Mouse (Mus musculus): Measurements from ENCODE around the gene Fam78a. TPM values are rescaled to one million over a fixed set of nuclear protein-coding genes. Genes with fewer than 3 reads are reported as not detected.

The Fam78a gene
- polyA plus RNA-seq, 1 experiment, result 3.0 TPM

DNA sequence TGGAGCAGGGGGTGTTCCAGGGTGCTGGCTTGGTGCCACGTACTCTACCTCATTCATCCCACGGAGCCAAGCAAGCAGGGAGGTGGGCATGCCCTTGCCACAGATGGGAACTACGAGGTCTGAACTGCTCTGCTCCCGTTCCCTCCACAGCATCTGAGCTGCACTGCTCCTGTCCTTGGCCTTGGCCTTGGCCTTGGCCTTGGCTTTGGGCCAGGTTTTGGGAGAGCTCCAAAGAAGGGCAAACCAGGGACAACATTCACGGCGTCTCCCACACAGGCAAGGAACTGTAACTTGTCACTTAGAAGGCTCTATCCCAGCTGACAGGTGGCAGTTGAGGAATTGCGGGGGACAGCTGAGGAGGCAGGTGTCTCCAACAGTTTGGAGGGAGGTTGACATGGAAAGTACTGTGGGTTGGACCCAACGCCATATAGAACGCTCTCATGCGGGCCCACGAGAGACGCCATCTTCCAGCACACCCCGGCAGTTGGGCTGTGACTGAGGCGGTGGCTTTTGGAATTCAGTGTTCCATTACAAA, 5.4 kb downstream of the Fam78a start:
- Histone ChIP-seq H3K9ac (ENCODE audit: low read depth, poor library complexity, severe bottlenecking) (no peak overlapping the region), H3K4me1 (ENCODE audit: control insufficient read depth, insufficient read depth, low read length) (peaks cover 10% of the 10 kb centered on the region), H3K27me3 (ENCODE audit: control insufficient read depth, insufficient read depth, low read length, poor library complexity, severe bottlenecking) (no peaks in the 10 kb centered on the region; the same call in 1 of the 2 replicates), H3K9me3 (replicated peaks; ENCODE audit: control insufficient read depth, insufficient read depth, low read length, poor library complexity, severe bottlenecking) (no peaks in the 10 kb centered on the region), H3K27ac (ENCODE audit: insufficient read depth, low read length) (no peak overlapping the region; the same call in 1 of the 2 replicates), H3K36me3 (ENCODE audit: control insufficient read depth, insufficient read depth, low read length, poor library complexity, severe bottlenecking) (no peaks in the 10 kb centered on the region), H3K4me3 (ENCODE audit: low read depth, low read length) (no peak overlapping the region)
- TF ChIP-seq POLR2A (IDR thresholded peaks at IDR 0.05; ENCODE audit: insufficient read depth, low read length) (no peak), CTCF (IDR thresholded peaks at IDR 0.05; ENCODE audit: low read depth, low read length) (no peak)

DNA sequence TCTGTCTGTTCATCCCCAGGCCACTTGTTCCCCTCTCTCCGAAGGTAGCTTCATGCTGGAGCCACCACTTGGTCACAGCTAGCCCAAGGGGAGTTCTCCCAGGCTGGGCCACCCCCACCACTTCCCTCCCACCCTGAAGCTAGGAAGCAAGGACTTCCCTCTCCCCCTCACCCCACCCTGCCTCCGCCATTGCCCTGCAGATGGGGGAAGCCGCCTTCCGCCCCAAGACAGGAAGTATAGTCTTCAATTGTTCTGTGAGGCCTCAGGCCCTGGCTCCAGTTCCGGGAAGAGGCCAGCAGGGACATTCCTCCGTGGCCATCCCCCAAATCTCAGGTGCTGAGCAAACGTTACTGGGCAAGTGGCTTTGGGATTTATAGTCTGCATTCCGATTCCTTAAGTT, 6.1 kb downstream of the Fam78a start:
- peak overlapping the region; percentile 17; the same call in 1 of the 2 replicates for H3K4me3 ChIP-seq (ENCODE audit: low read depth, low read length)
- H3K27ac ChIP-seq (ENCODE audit: insufficient read depth, low read length), result peak overlapping the region; percentile 78
- TF ChIP-seq CTCF (IDR thresholded peaks at IDR 0.05; ENCODE audit: low read depth, low read length) (no peak), EP300 (IDR thresholded peaks at IDR 0.05; ENCODE audit: insufficient read depth, low read depth, low read length) (no peak), POLR2A (IDR thresholded peaks at IDR 0.05; ENCODE audit: insufficient read depth, low read length) (no peak)
- no peaks in the 10 kb centered on the region for H3K36me3 ChIP-seq (ENCODE audit: control insufficient read depth, insufficient read depth, low read length, poor library complexity, severe bottlenecking)
- H3K27me3 ChIP-seq (ENCODE audit: control insufficient read depth, insufficient read depth, low read length, poor library complexity, severe bottlenecking), result no peaks in the 10 kb centered on the region
- peak overlapping the region; percentile 41 for H3K9ac ChIP-seq (ENCODE audit: low read depth, poor library complexity, severe bottlenecking)
- peaks cover 10% of the 10 kb centered on the region for H3K4me1 ChIP-seq (ENCODE audit: control insufficient read depth, insufficient read depth, low read length)
- H3K9me3 ChIP-seq (replicated peaks; ENCODE audit: control insufficient read depth, insufficient read depth, low read length, poor library complexity, severe bottlenecking), result no peaks in the 10 kb centered on the region

DNA sequence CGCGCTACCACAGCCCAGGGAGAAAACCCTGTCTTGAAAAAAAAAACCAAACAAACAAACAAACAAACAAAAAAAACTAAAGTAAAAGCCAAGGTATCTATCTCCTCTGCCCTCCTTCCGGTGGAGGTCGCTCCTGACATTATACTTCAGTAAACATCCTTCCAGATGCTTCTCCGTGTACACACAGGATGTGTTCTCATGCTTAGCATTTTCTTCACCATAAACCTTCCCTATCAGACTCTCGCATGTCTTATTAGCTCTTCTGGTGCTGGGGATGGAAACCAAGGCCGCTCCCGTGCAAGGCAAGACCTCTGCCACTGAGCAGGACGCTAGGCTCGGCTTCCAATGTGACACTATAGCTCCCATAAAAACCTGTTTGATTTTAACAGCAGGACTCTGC, 6.9 kb downstream of the Fam78a start:
- no peak for TF ChIP-seq EP300 (IDR thresholded peaks at IDR 0.05; ENCODE audit: insufficient read depth, low read depth, low read length)
- no peak for TF ChIP-seq POLR2A (IDR thresholded peaks at IDR 0.05; ENCODE audit: insufficient read depth, low read length)
- no peak for TF ChIP-seq CTCF (IDR thresholded peaks at IDR 0.05; ENCODE audit: low read depth, low read length)
- H3K9me3 ChIP-seq (replicated peaks; ENCODE audit: control insufficient read depth, insufficient read depth, low read length, poor library complexity, severe bottlenecking), result no peaks in the 10 kb centered on the region
- H3K4me1 ChIP-seq (ENCODE audit: control insufficient read depth, insufficient read depth, low read length), result peaks cover 13% of the 10 kb centered on the region
- H3K27ac ChIP-seq (ENCODE audit: insufficient read depth, low read length), result peak overlapping the region; percentile 78
- H3K4me3 ChIP-seq (ENCODE audit: low read depth, low read length), result no peak overlapping the region
- peak overlapping the region; percentile 41 for H3K9ac ChIP-seq (ENCODE audit: low read depth, poor library complexity, severe bottlenecking)
- no peaks in the 10 kb centered on the region for H3K36me3 ChIP-seq (ENCODE audit: control insufficient read depth, insufficient read depth, low read length, poor library complexity, severe bottlenecking)
- no peaks in the 10 kb centered on the region for H3K27me3 ChIP-seq (ENCODE audit: control insufficient read depth, insufficient read depth, low read length, poor library complexity, severe bottlenecking)

DNA sequence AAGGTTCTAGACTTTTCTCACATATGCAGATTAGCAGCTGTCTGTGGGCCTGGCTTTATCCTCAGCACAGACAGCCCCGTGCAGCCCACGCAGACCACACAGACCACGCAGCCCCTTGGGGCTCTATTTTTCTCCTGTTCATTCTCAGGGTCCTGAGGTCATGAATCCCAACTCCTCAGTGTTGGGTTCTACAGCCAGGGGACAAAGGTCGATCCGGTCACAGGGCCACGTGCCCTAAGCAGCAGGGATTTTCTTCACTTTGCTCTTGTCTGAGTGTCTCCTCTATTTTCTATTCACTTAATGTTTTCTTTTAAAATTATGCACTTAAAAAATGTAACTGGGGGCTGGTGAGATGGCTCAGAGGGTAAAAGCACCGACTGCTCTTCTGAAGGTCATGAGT, 9.3 kb downstream of the Fam78a start:
- H3K4me3 ChIP-seq (ENCODE audit: low read depth, low read length), result no peak overlapping the region
- H3K9ac ChIP-seq (ENCODE audit: low read depth, poor library complexity, severe bottlenecking), result no peak overlapping the region
- no peaks in the 10 kb centered on the region for H3K9me3 ChIP-seq (replicated peaks; ENCODE audit: control insufficient read depth, insufficient read depth, low read length, poor library complexity, severe bottlenecking)
- 0 out of 2 replicates have a peak overlapping the region, but pooled peaks have one; percentile 16 for H3K27ac ChIP-seq (ENCODE audit: insufficient read depth, low read length)
- H3K27me3 ChIP-seq (ENCODE audit: control insufficient read depth, insufficient read depth, low read length, poor library complexity, severe bottlenecking), result no peaks in the 10 kb centered on the region
- no peaks in the 10 kb centered on the region for H3K36me3 ChIP-seq (ENCODE audit: control insufficient read depth, insufficient read depth, low read length, poor library complexity, severe bottlenecking)
- peaks cover 13% of the 10 kb centered on the region for H3K4me1 ChIP-seq (ENCODE audit: control insufficient read depth, insufficient read depth, low read length)
- TF ChIP-seq CTCF (IDR thresholded peaks at IDR 0.05; ENCODE audit: low read depth, low read length), result no peak
- 0 out of 2 replicates have a peak, but pooled peaks have one; percentile 21 for TF ChIP-seq EP300 (IDR thresholded peaks at IDR 0.05; ENCODE audit: insufficient read depth, low read depth, low read length)

DNA sequence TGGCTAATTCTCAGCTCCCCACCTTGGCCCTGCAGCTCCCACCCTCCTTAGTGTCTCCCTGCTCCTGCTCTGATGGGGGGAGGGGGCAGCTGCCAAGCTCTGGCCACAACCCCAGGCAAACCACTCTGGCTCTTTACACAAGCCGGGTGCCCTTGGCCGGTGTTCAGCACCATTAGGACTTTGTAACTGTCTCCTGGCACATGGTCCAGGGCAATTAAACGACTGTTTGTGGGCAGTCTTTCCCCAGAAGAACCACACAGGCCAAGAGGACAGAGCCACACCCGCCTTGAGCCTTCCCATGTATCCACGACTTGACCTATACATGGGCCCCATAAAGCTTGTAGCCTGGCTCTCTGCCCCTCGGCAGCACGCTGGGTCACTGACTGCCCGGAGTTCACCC, 10.3 kb downstream of the Fam78a start:
- Histone ChIP-seq H3K9me3 (replicated peaks; ENCODE audit: control insufficient read depth, insufficient read depth, low read length, poor library complexity, severe bottlenecking) (no peaks in the 10 kb centered on the region), H3K4me1 (ENCODE audit: control insufficient read depth, insufficient read depth, low read length) (peaks cover 13% of the 10 kb centered on the region), H3K27ac (ENCODE audit: insufficient read depth, low read length) (no peak overlapping the region), H3K36me3 (ENCODE audit: control insufficient read depth, insufficient read depth, low read length, poor library complexity, severe bottlenecking) (no peaks in the 10 kb centered on the region), H3K4me3 (ENCODE audit: low read depth, low read length) (no peak overlapping the region), H3K9ac (ENCODE audit: low read depth, poor library complexity, severe bottlenecking) (no peak overlapping the region), H3K27me3 (ENCODE audit: control insufficient read depth, insufficient read depth, low read length, poor library complexity, severe bottlenecking) (no peaks in the 10 kb centered on the region)
- no peak for TF ChIP-seq POLR2A (IDR thresholded peaks at IDR 0.05; ENCODE audit: insufficient read depth, low read length)
- TF ChIP-seq EP300 (IDR thresholded peaks at IDR 0.05; ENCODE audit: insufficient read depth, low read depth, low read length), result no peak
- TF ChIP-seq CTCF (IDR thresholded peaks at IDR 0.05; ENCODE audit: low read depth, low read length), result no peak

DNA sequence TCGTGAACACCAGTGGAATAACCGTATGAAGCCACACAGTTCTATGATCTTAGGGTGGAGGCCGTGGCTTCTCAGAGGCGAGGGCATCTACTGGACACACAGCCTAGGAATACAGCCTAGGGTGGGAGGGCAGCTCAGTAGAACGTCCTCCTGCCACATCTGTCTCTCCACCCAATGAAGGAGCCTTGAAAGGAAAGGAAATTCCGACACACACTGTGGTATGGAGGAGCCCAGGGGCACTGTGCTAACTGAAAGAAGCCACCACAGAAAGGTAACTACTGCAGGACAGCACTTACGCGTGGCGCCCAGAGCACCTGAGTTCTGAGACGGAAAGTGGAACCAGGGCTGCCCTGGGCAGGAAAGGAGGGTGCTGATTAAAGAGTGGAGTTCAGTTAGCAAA, 13.9 kb downstream of the Fam78a start:
- TF ChIP-seq POLR2A (IDR thresholded peaks at IDR 0.05; ENCODE audit: insufficient read depth, low read length) (no peak), EP300 (IDR thresholded peaks at IDR 0.05; ENCODE audit: insufficient read depth, low read depth, low read length) (no peak), CTCF (IDR thresholded peaks at IDR 0.05; ENCODE audit: low read depth, low read length) (no peak)
- H3K9me3 ChIP-seq (replicated peaks; ENCODE audit: control insufficient read depth, insufficient read depth, low read length, poor library complexity, severe bottlenecking), result no peaks in the 10 kb centered on the region
- no peaks in the 10 kb centered on the region for H3K27me3 ChIP-seq (ENCODE audit: control insufficient read depth, insufficient read depth, low read length, poor library complexity, severe bottlenecking)
- no peaks in the 10 kb centered on the region for H3K36me3 ChIP-seq (ENCODE audit: control insufficient read depth, insufficient read depth, low read length, poor library complexity, severe bottlenecking)
- H3K27ac ChIP-seq (ENCODE audit: insufficient read depth, low read length), result no peak overlapping the region
- peaks cover 8% of the 10 kb centered on the region for H3K4me1 ChIP-seq (ENCODE audit: control insufficient read depth, insufficient read depth, low read length)
- no peak overlapping the region for H3K4me3 ChIP-seq (ENCODE audit: low read depth, low read length)
- H3K9ac ChIP-seq (ENCODE audit: low read depth, poor library complexity, severe bottlenecking), result no peak overlapping the region

Data from ES-Bruce4 (cell line).